Mouse (Mus musculus) 3134 (cell line): ENCODE data around the gene Fam171a2.

Experiments used
- DNase-seq: peaks from one replicate; pipeline ENCODE4 v3.0.0-alpha.2; 2011; ENCODE audit warnings: low spot score; ENCODE audit not compliant: insufficient read length; ENCODE audit errors: extremely low read depth

Gene Fam171a2

GRCm38 (mm10) chr11:102455740-102456396 lies 8.4 kb upstream of the Fam171a2 start:
- DNase-seq = peak; percentile 91

DNA sequence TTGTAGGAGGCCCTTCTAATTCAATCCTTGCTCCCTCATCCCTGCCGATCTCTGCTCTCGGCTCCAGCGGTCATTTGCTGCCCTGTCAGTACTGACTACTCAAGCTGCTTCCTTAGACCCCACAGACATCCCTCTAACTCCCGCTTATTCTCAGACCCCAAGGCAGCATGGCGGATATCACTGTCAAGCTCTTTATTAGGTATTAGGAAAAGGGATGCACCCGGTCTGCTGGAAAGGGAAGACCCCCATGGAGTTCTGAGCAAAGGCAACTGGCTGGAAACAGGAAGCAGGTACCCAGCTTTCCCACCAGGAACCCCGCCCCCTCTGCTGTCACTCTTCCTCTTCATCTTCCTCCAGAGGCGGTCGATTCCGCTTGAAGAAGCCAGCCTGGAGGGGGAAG lies 5.6 kb upstream of the Fam171a2 start:
- DNase-seq = no peak

DNA sequence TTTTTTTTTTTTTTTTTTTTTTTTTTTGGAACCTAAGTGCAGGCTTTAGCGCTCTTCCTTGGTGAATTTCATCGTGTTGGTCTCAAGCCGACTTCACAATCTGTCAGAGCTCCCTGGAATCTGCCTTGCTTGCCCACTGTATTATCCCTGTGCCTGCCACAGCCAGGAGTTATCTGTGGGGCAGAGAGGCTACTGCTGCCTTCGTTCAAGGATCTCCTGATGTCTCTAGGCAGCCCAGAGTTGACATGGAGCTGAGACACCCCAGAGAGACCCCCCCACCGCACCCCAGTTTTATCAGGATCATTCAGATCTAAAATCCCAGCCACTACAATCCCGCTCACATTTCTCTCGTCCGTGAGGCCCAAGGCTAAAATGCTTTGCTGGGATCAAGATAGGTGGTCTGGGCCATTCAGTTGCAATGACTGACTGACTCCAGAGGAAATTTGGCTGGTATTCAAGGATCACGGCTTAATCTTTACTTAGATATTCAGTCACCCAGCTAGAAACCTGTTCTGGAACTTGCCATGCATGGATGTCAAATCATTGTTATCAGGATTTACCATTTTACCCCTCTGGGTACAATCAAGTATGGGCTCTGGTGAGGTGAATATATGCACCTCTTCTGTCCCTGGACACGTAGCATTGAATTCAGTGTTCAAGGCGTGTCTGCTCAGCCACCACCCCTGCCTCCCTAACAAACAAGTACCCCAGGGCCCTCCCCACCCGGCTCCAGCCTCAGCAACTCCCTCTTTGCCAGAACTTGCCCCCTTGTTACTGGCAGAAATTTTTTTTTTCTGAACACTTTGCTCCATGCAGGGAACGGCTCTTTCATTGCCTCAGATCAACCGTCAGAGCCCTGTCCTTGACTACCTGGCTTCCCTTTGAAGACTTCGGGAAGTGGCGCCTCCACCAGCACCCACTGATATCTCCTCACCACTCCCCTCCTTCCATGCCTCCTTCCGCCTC lies 1.8 kb upstream of the Fam171a2 start:
- no peak for DNase-seq

GRCm38 (mm10) chr11:102448327-102448726 lies 845 bp upstream of the Fam171a2 start:
- DNase-seq = no peak

GRCm38 (mm10) chr11:102446581-102447461 lies 661 bp downstream of the Fam171a2 start:
- peak; percentile 63 for DNase-seq

DNA sequence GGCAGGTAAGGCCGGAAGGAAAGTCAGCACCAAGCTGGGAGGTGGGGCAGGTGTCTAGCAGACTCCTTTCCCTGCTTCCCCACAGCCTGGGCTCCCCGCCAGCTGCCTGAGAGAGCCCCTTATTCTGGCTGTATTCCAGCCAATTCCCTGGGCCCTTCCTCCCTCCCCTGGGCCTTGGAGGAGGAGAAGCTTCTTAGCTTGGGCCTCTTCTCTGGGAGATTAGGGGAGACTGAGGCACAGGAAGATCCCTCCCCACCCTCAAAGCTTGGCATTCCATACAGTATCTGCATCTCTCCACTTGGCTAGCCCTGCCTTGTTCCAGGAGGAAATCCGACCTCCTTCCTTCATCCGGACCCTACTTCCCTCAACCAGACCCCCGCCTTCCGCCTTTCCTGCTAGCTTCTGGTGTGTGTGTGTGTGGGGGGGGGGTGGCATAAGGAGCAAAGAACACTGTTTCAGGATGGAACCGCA lies 1.6 kb downstream of the Fam171a2 start:
- DNase-seq = no peak

DNA sequence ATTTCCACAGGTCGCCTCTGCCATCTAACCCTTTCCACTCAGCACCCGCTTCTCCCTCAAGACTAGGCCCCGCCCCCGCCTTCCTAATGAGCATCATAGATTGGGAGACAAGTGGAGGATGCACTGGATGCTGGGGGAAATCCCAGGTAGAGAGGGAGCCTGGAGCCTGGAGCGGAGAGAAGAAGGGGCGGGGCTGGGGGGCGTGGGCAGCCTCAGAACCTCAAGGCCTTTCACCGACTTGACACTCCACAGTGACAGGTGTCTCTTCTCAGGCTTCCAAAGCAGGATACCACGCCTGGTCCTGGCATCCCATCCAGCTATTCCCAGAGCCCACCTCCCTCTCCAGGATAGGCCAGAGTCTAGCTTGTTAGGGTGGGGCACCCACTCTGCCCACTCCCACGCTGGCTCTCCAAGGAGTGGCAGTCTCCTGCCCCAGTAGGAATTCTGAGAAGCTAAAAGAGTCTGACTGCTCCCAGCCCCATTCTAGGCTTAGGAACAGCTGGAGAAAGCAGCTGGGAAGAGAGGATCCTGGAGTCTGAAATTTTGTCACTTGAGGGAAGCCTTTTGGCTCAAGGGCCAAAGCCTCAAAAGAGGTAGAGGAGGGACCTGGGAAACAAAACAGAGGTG lies 2.1 kb downstream of the Fam171a2 start:
- DNase-seq = no peak

DNA sequence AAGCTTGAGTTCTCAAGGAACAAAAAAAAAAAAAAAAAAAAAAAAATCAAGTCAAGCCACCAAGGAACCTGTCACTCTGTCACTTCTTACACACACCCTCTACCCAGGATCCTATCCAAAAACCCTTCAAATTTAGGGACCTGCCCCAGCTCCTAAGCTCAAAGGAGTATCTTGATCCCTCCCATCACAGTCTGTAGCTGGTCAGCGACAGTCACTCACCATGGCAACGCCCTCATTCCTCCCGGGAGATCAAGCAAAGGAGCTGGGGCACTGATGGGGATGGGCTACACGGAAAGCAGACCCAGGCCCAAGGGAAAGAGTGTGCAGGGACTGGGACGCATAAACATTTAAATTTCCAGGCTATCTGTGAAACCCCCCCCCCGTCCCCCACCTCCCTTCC lies 2.7 kb downstream of the Fam171a2 start:
- DNase-seq = no peak

- DNase-seq = no peak
Measured at GRCm38 (mm10) chr11:102444321-102444720, 3.2 kb downstream of the Fam171a2 start.

GRCm38 (mm10) chr11:102443740-102444139 lies 3.7 kb downstream of the Fam171a2 start:
- no peak for DNase-seq

DNA sequence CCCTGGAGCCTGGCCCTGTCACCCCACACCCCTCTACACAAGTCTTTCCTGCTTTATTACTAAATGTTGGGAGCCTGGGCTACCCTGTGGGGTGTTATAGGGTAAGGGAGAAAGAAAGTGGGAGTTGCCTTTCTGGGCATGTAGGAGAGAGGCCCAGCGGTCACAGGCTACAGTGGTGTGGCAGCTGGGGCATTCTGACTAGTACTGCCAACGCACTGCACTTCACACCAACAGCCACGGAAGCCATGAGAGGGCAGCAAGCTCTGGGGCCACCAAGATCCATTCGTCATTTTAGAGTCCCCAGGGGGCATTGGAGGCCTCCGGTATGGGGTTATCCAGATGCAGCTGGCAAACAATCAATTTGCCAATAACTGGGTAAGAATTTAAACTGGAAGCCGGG lies 5.4 kb downstream of the Fam171a2 start:
- no peak for DNase-seq

GRCm38 (mm10) chr11:102441434-102441833 lies 6.0 kb downstream of the Fam171a2 start:
- no peak for DNase-seq

DNA sequence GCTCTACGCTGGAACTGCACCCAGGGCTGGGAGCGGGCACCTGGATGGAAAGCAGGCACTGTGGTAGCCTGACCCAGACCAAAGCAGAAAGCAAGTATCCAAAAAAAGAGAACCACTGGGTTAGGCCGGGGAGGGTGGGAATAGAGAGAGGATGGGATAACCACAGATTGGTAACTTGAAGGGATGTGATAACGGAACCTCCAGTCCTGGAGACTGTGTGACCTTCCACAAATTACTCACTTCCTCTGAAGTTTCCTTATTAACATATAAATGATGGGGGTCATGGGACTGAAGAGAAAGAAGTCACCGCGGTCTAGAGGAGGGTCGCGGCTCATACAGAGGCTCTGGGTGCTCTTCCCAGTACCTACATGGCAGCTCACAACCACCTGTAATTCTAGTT lies 7.2 kb downstream of the Fam171a2 start:
- no peak for DNase-seq

- no peak for DNase-seq
Measured at GRCm38 (mm10) chr11:102439093-102440082, 8.1 kb downstream of the Fam171a2 start.

DNA sequence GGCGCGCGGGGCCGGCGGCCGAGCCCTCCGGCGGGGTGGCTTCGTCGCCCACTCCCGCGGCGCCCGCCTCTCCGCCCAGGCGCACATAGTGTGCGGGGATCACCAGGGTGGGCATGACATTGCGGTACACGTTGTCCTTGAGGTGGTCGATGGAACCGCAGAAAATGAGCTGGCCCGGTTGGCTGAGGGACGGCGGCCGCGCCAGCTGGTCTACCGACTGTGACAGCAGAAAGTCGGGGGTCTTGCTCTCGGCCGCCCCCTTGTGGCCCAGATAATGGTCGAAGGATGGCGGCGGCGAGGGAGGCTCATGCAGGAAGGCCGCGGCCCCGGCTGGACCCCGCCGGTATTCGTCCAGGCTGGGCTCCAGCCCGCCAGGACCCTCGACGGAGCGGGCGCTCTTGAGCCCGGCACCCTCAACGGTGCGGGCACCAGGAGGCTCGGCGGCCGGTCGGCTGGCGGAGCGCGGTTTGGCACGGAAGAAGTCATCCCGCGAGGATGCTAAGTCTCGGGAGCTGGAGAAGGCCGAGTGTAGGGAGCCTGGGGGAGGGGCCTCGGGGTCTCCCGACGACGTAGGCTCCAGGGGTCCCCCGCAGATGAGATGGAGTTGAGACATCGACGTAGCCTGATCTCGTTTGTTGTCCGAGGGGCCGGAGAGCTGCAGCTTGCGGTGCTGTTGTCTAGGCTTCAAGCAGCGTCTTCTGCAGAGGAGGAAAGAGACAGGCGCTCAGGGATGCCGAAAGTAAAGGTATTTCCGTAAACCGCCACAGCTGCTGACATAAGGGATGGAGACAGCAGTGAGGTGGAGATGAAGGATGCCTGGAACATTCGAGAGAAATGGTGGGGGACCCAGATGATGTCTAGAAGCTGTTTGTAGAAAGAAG lies 9.0 kb downstream of the Fam171a2 start:
- DNase-seq = no peak

DNA sequence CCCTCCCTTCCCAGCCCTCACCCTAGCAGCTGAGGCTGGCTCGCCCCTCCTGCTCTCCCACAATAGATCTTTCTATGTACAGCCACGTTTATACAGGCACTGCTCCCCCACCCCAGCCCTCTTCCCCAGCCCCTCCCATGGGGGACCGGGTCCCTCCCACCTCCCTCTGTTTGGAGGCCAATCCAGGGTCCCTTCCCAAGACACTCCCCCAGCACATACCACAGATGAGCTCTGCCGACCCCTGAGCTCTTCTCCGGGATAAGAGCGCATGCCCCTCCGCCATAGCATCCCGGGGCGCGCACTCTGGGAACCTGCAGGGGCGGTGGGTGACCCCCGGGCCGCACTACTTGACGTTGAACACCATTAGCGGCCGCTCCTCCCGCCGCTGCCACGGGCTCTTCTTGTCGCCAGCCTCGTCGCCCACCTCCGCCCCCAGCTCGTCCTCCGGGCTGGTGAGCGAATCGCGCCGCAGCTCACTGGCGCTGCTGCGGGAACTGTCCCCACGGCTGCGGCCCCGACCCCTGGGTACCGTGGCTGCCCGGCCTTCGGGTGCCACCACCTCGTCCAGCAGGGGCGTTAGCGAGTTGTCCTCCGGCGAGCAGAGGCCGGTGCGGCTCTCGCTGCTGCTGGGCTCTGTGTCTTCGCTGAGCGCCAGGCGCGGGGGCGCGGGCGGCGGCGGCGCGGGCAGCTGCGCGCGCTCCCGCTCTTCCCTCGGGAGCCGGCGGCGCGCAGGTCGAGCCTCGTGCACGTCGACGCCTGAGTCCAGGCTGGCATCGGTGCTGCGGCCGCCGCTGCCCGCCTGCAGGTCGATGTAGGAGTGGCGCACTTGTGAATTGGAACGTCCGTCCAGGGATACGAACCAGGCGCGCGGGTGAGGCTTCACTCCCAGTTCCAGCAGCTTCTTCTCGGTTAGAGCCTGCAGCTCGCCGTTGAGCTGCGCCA lies 10.1 kb downstream of the Fam171a2 start:
- no peak for DNase-seq

GRCm38 (mm10) chr11:102436471-102436790 lies 11.1 kb downstream of the Fam171a2 start:
- no peak for DNase-seq
